Mouse (Mus musculus): Measurements from ENCODE around the gene Rtn2. TPM values are rescaled to one million over a fixed set of nuclear protein-coding genes. Genes with fewer than 3 reads are reported as not detected.

Gene Rtn2
- polyA plus RNA-seq, 1 experiment from 2014 or later: 9.1 TPM

GRCm38 (mm10) chr7:19309278-19309883 is 27.0 kb downstream of the Rtn2 start:
- H3K9ac ChIP-seq: peak overlapping the region; percentile 51
- H3K4me2 ChIP-seq: peak overlapping the region; percentile 100
- under 1% methylated on average over 48 of the region's 48 CpGs for WGBS
- H3K4me3 ChIP-seq (ENCODE audit: low read depth, low read length): peak overlapping the region; percentile 57
- ATAC-seq (ENCODE audit: insufficient read depth): no peak
- DNase-seq: peak; percentile 8
- no peaks in the 10 kb centered on the region for H3K4me1 ChIP-seq (ENCODE audit: insufficient read depth)
- no peak for TF ChIP-seq CTCF (IDR thresholded peaks at IDR 0.05; ENCODE audit: low read depth)
- no peaks in the 10 kb centered on the region for H3K36me3 ChIP-seq (ENCODE audit: insufficient read depth)
- peaks cover 31% of the 10 kb centered on the region for H3K27me3 ChIP-seq (ENCODE audit: insufficient read depth, low read length)
- H3K9me3 ChIP-seq (ENCODE audit: low read depth, low read length): no peaks in the 10 kb centered on the region
- H3K27ac ChIP-seq (ENCODE audit: low read depth): no peak overlapping the region

- Histone ChIP-seq H3K27ac (ENCODE audit: low read depth) (0 out of 2 replicates have a peak within 1 kb of the TSS, but pooled peaks have one; percentile 18), H3K36me3 (ENCODE audit: insufficient read depth) (no peaks in the 10 kb centered on the region), H3K27me3 (ENCODE audit: insufficient read depth, low read length) (peaks cover 24% of the 10 kb centered on the region), H3K9ac (peak within 1 kb of the TSS; percentile 58), H3K4me2 (peak within 1 kb of the TSS; percentile 100), H3K9me3 (ENCODE audit: low read depth, low read length) (no peaks in the 10 kb centered on the region), H3K4me3 (ENCODE audit: low read depth, low read length) (peak within 1 kb of the TSS; percentile 57), H3K4me1 (ENCODE audit: insufficient read depth) (no peaks in the 10 kb centered on the region)
- WGBS: under 1% methylated on average over 49 of the region's 49 CpGs
- TF ChIP-seq CTCF (IDR thresholded peaks at IDR 0.05; ENCODE audit: low read depth): peak; percentile 69
- peak; percentile 99 for DNase-seq
- peak; percentile 78 for ATAC-seq (ENCODE audit: insufficient read depth)
Observed at GRCm38 (mm10) chr7:19309884-19310641, 27.6 kb downstream of the Rtn2 start, which contains the start of gene Fosb. Gene Fosb, minus strand, starts transcription at chr7:19310051.

- ATAC-seq (ENCODE audit: insufficient read depth) (no peak), DNase-seq (no peak)
- 36% methylated on average over 4 of the region's 4 CpGs for WGBS
Observed at GRCm38 (mm10) chr7:19311991-19312390, 29.6 kb downstream of the Rtn2 start.

GRCm38 (mm10) chr7:19314033-19314432 is 31.6 kb downstream of the Rtn2 start:
- Histone ChIP-seq H3K36me3 (ENCODE audit: insufficient read depth) (no peaks in the 10 kb centered on the region), H3K27me3 (ENCODE audit: insufficient read depth, low read length) (no peaks in the 10 kb centered on the region), H3K4me2 (no peak overlapping the region), H3K9ac (no peak overlapping the region), H3K9me3 (ENCODE audit: low read depth, low read length) (no peaks in the 10 kb centered on the region), H3K27ac (ENCODE audit: low read depth) (no peak overlapping the region), H3K4me1 (ENCODE audit: insufficient read depth) (no peaks in the 10 kb centered on the region), H3K4me3 (ENCODE audit: low read depth, low read length) (no peak overlapping the region)
- DNase-seq (no peak), ATAC-seq (ENCODE audit: insufficient read depth) (no peak)
- WGBS: 41% methylated on average over 5 of the region's 5 CpGs
- TF ChIP-seq CTCF (IDR thresholded peaks at IDR 0.05; ENCODE audit: low read depth): no peak

More at GRCm38 (mm10) chr7:19311991-19312390, 29.6 kb downstream of the Rtn2 start:
- Histone ChIP-seq H3K4me2 (no peak overlapping the region), H3K36me3 (ENCODE audit: insufficient read depth) (no peaks in the 10 kb centered on the region), H3K4me1 (ENCODE audit: insufficient read depth) (no peaks in the 10 kb centered on the region), H3K4me3 (ENCODE audit: low read depth, low read length) (no peak overlapping the region), H3K27ac (ENCODE audit: low read depth) (no peak overlapping the region), H3K9me3 (ENCODE audit: low read depth, low read length) (no peaks in the 10 kb centered on the region), H3K9ac (no peak overlapping the region), H3K27me3 (ENCODE audit: insufficient read depth, low read length) (peaks cover 5% of the 10 kb centered on the region; the same call in 1 of the 2 replicates)
- no peak for TF ChIP-seq CTCF (IDR thresholded peaks at IDR 0.05; ENCODE audit: low read depth)

GRCm38 (mm10) chr7:19316451-19317161 is 34.2 kb downstream of the Rtn2 start:
- no peak overlapping the region for H3K4me3 ChIP-seq (ENCODE audit: low read depth, low read length)
- no peaks in the 10 kb centered on the region for H3K4me1 ChIP-seq (ENCODE audit: insufficient read depth)
- no peak for TF ChIP-seq CTCF (IDR thresholded peaks at IDR 0.05; ENCODE audit: low read depth)
- no peak for ATAC-seq (ENCODE audit: insufficient read depth)
- 50% methylated on average over 14 of the region's 14 CpGs for WGBS
- no peak overlapping the region for H3K4me2 ChIP-seq
- H3K27ac ChIP-seq (ENCODE audit: low read depth): no peak overlapping the region
- no peaks in the 10 kb centered on the region for H3K27me3 ChIP-seq (ENCODE audit: insufficient read depth, low read length)
- DNase-seq: no peak
- H3K36me3 ChIP-seq (ENCODE audit: insufficient read depth): no peaks in the 10 kb centered on the region
- no peak overlapping the region for H3K9ac ChIP-seq
- no peaks in the 10 kb centered on the region for H3K9me3 ChIP-seq (ENCODE audit: low read depth, low read length)

GRCm38 (mm10) chr7:19318201-19318600 is 35.8 kb downstream of the Rtn2 start:
- no peak overlapping the region for H3K4me3 ChIP-seq (ENCODE audit: low read depth, low read length)
- no peak overlapping the region for H3K4me2 ChIP-seq
- no peak overlapping the region for H3K9ac ChIP-seq
- no peaks in the 10 kb centered on the region for H3K4me1 ChIP-seq (ENCODE audit: insufficient read depth)
- ATAC-seq (ENCODE audit: insufficient read depth) (no peak), DNase-seq (no peak)
- WGBS: 54% methylated on average over 2 of the region's 2 CpGs
- no peaks in the 10 kb centered on the region for H3K9me3 ChIP-seq (ENCODE audit: low read depth, low read length)
- no peak for TF ChIP-seq CTCF (IDR thresholded peaks at IDR 0.05; ENCODE audit: low read depth)
- no peak overlapping the region for H3K27ac ChIP-seq (ENCODE audit: low read depth)
- no peaks in the 10 kb centered on the region for H3K27me3 ChIP-seq (ENCODE audit: insufficient read depth, low read length)
- no peaks in the 10 kb centered on the region for H3K36me3 ChIP-seq (ENCODE audit: insufficient read depth)

- Histone ChIP-seq H3K27me3 (ENCODE audit: insufficient read depth, low read length) (no peaks in the 10 kb centered on the region), H3K4me1 (ENCODE audit: insufficient read depth) (no peaks in the 10 kb centered on the region), H3K4me3 (ENCODE audit: low read depth, low read length) (no peak overlapping the region), H3K27ac (ENCODE audit: low read depth) (no peak overlapping the region), H3K9me3 (ENCODE audit: low read depth, low read length) (no peaks in the 10 kb centered on the region), H3K36me3 (ENCODE audit: insufficient read depth) (no peaks in the 10 kb centered on the region), H3K9ac (no peak overlapping the region), H3K4me2 (no peak overlapping the region)
- WGBS: 73% methylated on average over 7 of the region's 7 CpGs
- ATAC-seq (ENCODE audit: insufficient read depth) (no peak), DNase-seq (no peak)
- no peak for TF ChIP-seq CTCF (IDR thresholded peaks at IDR 0.05; ENCODE audit: low read depth)
Observed at GRCm38 (mm10) chr7:19318676-19319075, 36.3 kb downstream of the Rtn2 start.

All from lung, embryonic 14.5 days (tissue).